Mouse (Mus musculus) kidney, adult 2 months (tissue): ENCODE measurements around the gene Wwc2.

Experiments used
- CTCF ChIP-seq: fragments of 200-500 bp; conservative IDR thresholded peaks from 2 replicates; pipeline ENCODE4 v1.5.1; 2011; ENCODE audit warnings: low read depth, mild to moderate bottlenecking, control low read depth, low read length, moderate library complexity, mixed read lengths; ENCODE audit not compliant: insufficient read depth, insufficient read length
- POLR2A ChIP-seq: fragments of 200-500 bp; IDR thresholded peaks from one replicate; pipeline ENCODE4 v1.6.1; 2011; ENCODE audit warnings: low read depth, low read length, control low read depth

DNA sequence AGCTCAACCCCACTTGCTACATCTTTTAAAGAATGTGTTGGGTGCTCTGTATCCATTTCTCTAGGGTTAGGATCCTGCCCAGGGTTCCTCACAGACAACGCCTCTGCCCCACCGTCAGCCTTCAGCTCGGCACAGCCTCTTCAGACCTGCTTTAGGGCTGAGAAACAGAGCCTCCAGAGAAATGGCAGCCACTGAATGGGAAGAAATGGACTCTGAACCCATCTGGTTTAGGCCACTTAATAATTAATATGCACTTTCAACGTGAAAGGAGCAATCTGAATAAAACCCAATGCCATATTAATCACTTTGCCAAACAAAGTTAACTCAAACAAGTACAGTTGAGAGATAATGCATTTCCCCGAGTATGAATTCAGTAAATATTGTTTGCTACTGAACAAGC is 106.4 kb downstream of the Wwc2 start:
- no peak for TF ChIP-seq CTCF
- no peak for TF ChIP-seq POLR2A
